28 mouse cellular contexts compared by ENCODE assay signal in the genomic region with DNA sequence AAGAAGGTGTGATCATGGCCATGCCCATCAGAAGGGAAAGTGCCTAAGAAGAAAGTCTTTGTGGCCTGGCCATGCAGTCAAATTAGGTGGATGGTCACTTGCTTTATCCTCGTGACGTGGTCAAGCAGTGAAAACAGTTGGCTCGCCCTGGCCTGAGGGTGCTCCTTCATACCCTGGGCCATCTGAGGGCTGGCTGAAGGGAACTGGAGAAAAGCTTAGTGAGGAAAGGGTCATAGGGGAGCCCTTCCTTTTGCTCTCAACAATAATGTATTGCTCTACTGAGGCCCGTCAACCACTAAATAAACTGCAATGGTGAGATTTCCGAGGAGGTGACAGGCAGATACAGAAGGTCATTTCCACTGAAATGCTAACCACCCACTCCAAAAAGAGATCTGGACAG. TPM values are rescaled to one million over a fixed set of nuclear protein-coding genes. Genes with fewer than 3 reads are reported as not detected.
DNase-seq lines count a peak whose midpoint lies in the region; ATAC-seq and TF ChIP-seq lines count a peak whose summit lies in the region.
"Had no signal": no experiment of that assay in that cellular context is flagged by ENCODE, and none has a peak within 500 bp of the region (broad histone marks: within the 10 kb centered on the region; RNA-seq: fewer than 3 reads in every experiment).

No protein-coding gene starts in this region.

- no peak overlapping the region for H3K4me2 ChIP-seq in kidney, embryonic 14.5 days (replicated peaks; ENCODE audit: low read depth, low read length)
- H3K4me2 ChIP-seq in midbrain, postnatal 0 days (ENCODE audit: low read depth, low read length, poor library complexity, severe bottlenecking): no peak overlapping the region
- no peak overlapping the region for H3K4me2 ChIP-seq in midbrain, embryonic 12.5 days (replicated peaks)
- no peak overlapping the region for H3K4me2 ChIP-seq in midbrain, embryonic 15.5 days
- H3K4me2 ChIP-seq: embryonic facial prominence, embryonic 12.5 days; forebrain, embryonic 13.5 days; forebrain, embryonic 15.5 days had no signal

- H3K9me3 ChIP-seq in kidney, embryonic 14.5 days (ENCODE audit: control insufficient read depth, low read length): no peaks in the 10 kb centered on the region
- no peaks in the 10 kb centered on the region for H3K9me3 ChIP-seq in midbrain, embryonic 10.5 days (replicated peaks)
- no peaks in the 10 kb centered on the region for H3K9me3 ChIP-seq in midbrain, postnatal 0 days (ENCODE audit: low read length)
- H3K9me3 ChIP-seq in midbrain, embryonic 12.5 days: no peaks in the 10 kb centered on the region
- H3K9me3 ChIP-seq in midbrain, embryonic 15.5 days: no peaks in the 10 kb centered on the region
- H3K9me3 ChIP-seq: embryonic facial prominence, embryonic 10.5 days; embryonic facial prominence, embryonic 12.5 days; forebrain, embryonic 13.5 days; forebrain, embryonic 15.5 days had no signal

- H3K27me3 ChIP-seq in kidney, embryonic 14.5 days (ENCODE audit: control insufficient read depth, insufficient read depth, low read length): no peaks in the 10 kb centered on the region
- H3K27me3 ChIP-seq in midbrain, embryonic 10.5 days (ENCODE audit: low read depth, poor library complexity, severe bottlenecking): 0 out of 2 replicates have a peak, but pooled peaks cover 5% of the 10 kb centered on the region
- no peaks in the 10 kb centered on the region for H3K27me3 ChIP-seq in midbrain, postnatal 0 days (ENCODE audit: insufficient read depth, low read length)
- no peaks in the 10 kb centered on the region for H3K27me3 ChIP-seq in midbrain, embryonic 12.5 days
- H3K27me3 ChIP-seq in midbrain, embryonic 15.5 days (replicated peaks): no peaks in the 10 kb centered on the region
- H3K27me3 ChIP-seq: CH12.LX; embryonic facial prominence, embryonic 12.5 days; forebrain, embryonic 13.5 days; forebrain, embryonic 15.5 days; Patski had no signal

- H3K4me3 ChIP-seq in kidney, embryonic 14.5 days (ENCODE audit: low read length): no peak overlapping the region
- no peak overlapping the region for H3K4me3 ChIP-seq in midbrain, embryonic 10.5 days
- H3K4me3 ChIP-seq in midbrain, postnatal 0 days (ENCODE audit: low read depth, low read length): no peak overlapping the region
- no peak overlapping the region for H3K4me3 ChIP-seq in midbrain, embryonic 12.5 days
- no peak overlapping the region for H3K4me3 ChIP-seq in midbrain, embryonic 15.5 days
- H3K4me3 ChIP-seq: embryonic facial prominence, embryonic 10.5 days; embryonic facial prominence, embryonic 12.5 days; forebrain, embryonic 13.5 days; forebrain, embryonic 15.5 days had no signal

- no peaks in the 10 kb centered on the region for H3K36me3 ChIP-seq in kidney, embryonic 14.5 days (ENCODE audit: control insufficient read depth, insufficient read depth, low read length)
- no peaks in the 10 kb centered on the region for H3K36me3 ChIP-seq in midbrain, embryonic 10.5 days
- H3K36me3 ChIP-seq in midbrain, postnatal 0 days (ENCODE audit: insufficient read depth, low read length): no peaks in the 10 kb centered on the region
- no peaks in the 10 kb centered on the region for H3K36me3 ChIP-seq in midbrain, embryonic 12.5 days
- no peaks in the 10 kb centered on the region for H3K36me3 ChIP-seq in midbrain, embryonic 15.5 days (replicated peaks)
- H3K36me3 ChIP-seq: embryonic facial prominence, embryonic 10.5 days; embryonic facial prominence, embryonic 12.5 days; forebrain, embryonic 15.5 days; G1E had no signal

- 26% methylated on average over 5 of the region's 5 CpGs for WGBS in kidney, embryonic 14.5 days
- WGBS in midbrain, embryonic 10.5 days: 84% methylated on average over 5 of the region's 5 CpGs
- WGBS in midbrain, postnatal 0 days: 83% methylated on average over 5 of the region's 5 CpGs
- WGBS in midbrain, embryonic 12.5 days: 77% methylated on average over 5 of the region's 5 CpGs
- 74% methylated on average over 5 of the region's 5 CpGs for WGBS in midbrain, embryonic 15.5 days

- H3K27ac ChIP-seq in kidney, embryonic 14.5 days (ENCODE audit: low read depth, low read length): no peak overlapping the region
- peak overlapping the region; percentile 68 for H3K27ac ChIP-seq in midbrain, embryonic 10.5 days (replicated peaks)
- no peak overlapping the region for H3K27ac ChIP-seq in midbrain, postnatal 0 days (ENCODE audit: low read depth, low read length)
- H3K27ac ChIP-seq in midbrain, embryonic 12.5 days (replicated peaks): peak overlapping the region; percentile 35
- no peak overlapping the region for H3K27ac ChIP-seq in midbrain, embryonic 15.5 days
- H3K27ac ChIP-seq: embryonic facial prominence, embryonic 10.5 days; embryonic facial prominence, embryonic 12.5 days; forebrain, embryonic 13.5 days; forebrain, embryonic 15.5 days had no signal

- H3K9ac ChIP-seq in kidney, embryonic 14.5 days (ENCODE audit: low read depth, low read length): no peak overlapping the region
- no peak overlapping the region for H3K9ac ChIP-seq in midbrain, postnatal 0 days (replicated peaks; ENCODE audit: low read length, poor library complexity, severe bottlenecking)
- no peak overlapping the region for H3K9ac ChIP-seq in midbrain, embryonic 12.5 days (replicated peaks)
- H3K9ac ChIP-seq in midbrain, embryonic 15.5 days: no peak overlapping the region
- H3K9ac ChIP-seq: embryonic facial prominence, embryonic 12.5 days; forebrain, embryonic 13.5 days; forebrain, embryonic 15.5 days had no signal

- 0 out of 2 replicates have a peak, but pooled peaks cover 5% of the 10 kb centered on the region for H3K4me1 ChIP-seq in kidney, embryonic 14.5 days (ENCODE audit: control insufficient read depth, insufficient read depth, low read length)
- H3K4me1 ChIP-seq in midbrain, embryonic 10.5 days: peaks cover 28% of the 10 kb centered on the region
- no peaks in the 10 kb centered on the region for H3K4me1 ChIP-seq in midbrain, postnatal 0 days (ENCODE audit: insufficient read depth, low read length)
- H3K4me1 ChIP-seq in midbrain, embryonic 12.5 days: no peaks in the 10 kb centered on the region
- H3K4me1 ChIP-seq in midbrain, embryonic 15.5 days: no peaks in the 10 kb centered on the region
- H3K4me1 ChIP-seq: embryonic facial prominence, embryonic 12.5 days; forebrain, embryonic 13.5 days; forebrain, embryonic 15.5 days had no signal

- no peak for DNase-seq in kidney, adult 8-10 months
- no peak for DNase-seq in midbrain, embryonic 10.5 days (ENCODE audit: low spot score)
- no peak for DNase-seq in midbrain, postnatal 0 days (ENCODE audit: low spot score)
- DNase-seq: adrenal gland, adult 8-10 months; adrenal gland, postnatal 14 days; adrenal gland, postnatal 36 days; B cell, adult 2 months; cerebellum, adult 11-12 months; cerebellum, adult 2 months; cerebellum, adult 9-10 months; cerebellum, postnatal 10 days; cerebellum, postnatal 25 days had no signal

- TF ChIP-seq CTCF in midbrain, postnatal 0 days (IDR thresholded peaks at IDR 0.05): no peak

- ATAC-seq in kidney, embryonic 14.5 days (ENCODE audit: low FRiP score, low TSS enrichment): 0 out of 2 replicates have a peak, but pooled peaks have one; percentile 54
- no peak for ATAC-seq in midbrain, postnatal 0 days (ENCODE audit: low FRiP score)
- ATAC-seq in midbrain, embryonic 12.5 days (ENCODE audit: low FRiP score, low read depth): no peak
- ATAC-seq in midbrain, embryonic 15.5 days (replicated peaks): no peak
- ATAC-seq: activated CD4-positive, CD25-positive, alpha-beta regulatory T cell, adult 4 months; CD4-positive, CD25-positive, alpha-beta regulatory T cell, adult 4 months; forebrain, embryonic 13.5 days; forebrain, embryonic 15.5 days; Patski had no signal

RNA-seq across cellular contexts. Expression of a gene that starts 15.3 kb away (rescaled TPM):
- 0.31 TPM in 1 of 2 replicates, not detected in the other for polyA plus RNA-seq in kidney, embryonic 14.5 days (2014; fragmentation: Nextera tagmentation; extraction: Ambion mirVana)
- not detected in 2 replicates for polyA plus RNA-seq in midbrain, embryonic 10.5 days (2016; fragmentation: Nextera tagmentation; extraction: Ambion mirVana)
- not detected in 2 replicates for total RNA-seq in midbrain, postnatal 0 days (2014; rRNA removed)
- not detected in 2 replicates for polyA plus RNA-seq in midbrain, postnatal 0 days (2015; fragmentation: Nextera tagmentation; extraction: Ambion mirVana)
- polyA plus RNA-seq in midbrain, embryonic 12.5 days (2016; fragmentation: Nextera tagmentation; extraction: Ambion mirVana): not detected in 2 replicates
- polyA plus RNA-seq in midbrain, embryonic 15.5 days (2015; fragmentation: Nextera tagmentation; extraction: Ambion mirVana): not detected in 2 replicates
- total RNA-seq: adrenal gland, adult 18-20 months; adrenal gland, adult 8-10 months; adrenal gland, postnatal 14 days; adrenal gland, postnatal 36 days; CH12.LX; G1E had no signal
- polyA plus RNA-seq: activated CD4-positive, CD25-positive, alpha-beta regulatory T cell, adult 4 months; CD4-positive, CD25-positive, alpha-beta regulatory T cell, adult 4 months; cerebellum, adult 2 months; cortical plate, adult 2 months; embryonic facial prominence, embryonic 10.5 days; embryonic facial prominence, embryonic 12.5 days; embryonic facial prominence, embryonic 14.5 days; forebrain, embryonic 11.5 days; forebrain, embryonic 13.5 days; forebrain, embryonic 15.5 days; G1E; Patski had no signal

RNA-seq across cellular contexts. Expression of a gene that starts 43.0 kb away (rescaled TPM):
- polyA plus RNA-seq in kidney, embryonic 14.5 days (2014; fragmentation: Nextera tagmentation; extraction: Ambion mirVana): 6.4 and 6.7 TPM in 2 replicates
- polyA plus RNA-seq in midbrain, embryonic 10.5 days (2016; fragmentation: Nextera tagmentation; extraction: Ambion mirVana): 1.7 and 3.8 TPM in 2 replicates
- total RNA-seq in midbrain, postnatal 0 days (2014; rRNA removed): 22.3 and 24.8 TPM in 2 replicates
- polyA plus RNA-seq in midbrain, postnatal 0 days (2015; fragmentation: Nextera tagmentation; extraction: Ambion mirVana): 36.3 and 40.4 TPM in 2 replicates
- 5.0 and 6.7 TPM in 2 replicates for polyA plus RNA-seq in midbrain, embryonic 12.5 days (2016; fragmentation: Nextera tagmentation; extraction: Ambion mirVana)
- polyA plus RNA-seq in midbrain, embryonic 15.5 days (2015; fragmentation: Nextera tagmentation; extraction: Ambion mirVana): 22.9 and 26.8 TPM in 2 replicates
- total RNA-seq: CH12.LX, G1E had no signal
- polyA plus RNA-seq: activated CD4-positive, CD25-positive, alpha-beta regulatory T cell, adult 4 months; CD4-positive, CD25-positive, alpha-beta regulatory T cell, adult 4 months; G1E had no signal

Comparison
In these comparisons a context has a peak if more than half of its experiments do, and no peak if none do; other contexts are left out.
1. H3K27ac ChIP-seq: peak in midbrain, embryonic 10.5 days (single experiment) and midbrain, embryonic 12.5 days (single experiment); none in kidney, embryonic 14.5 days (single experiment), midbrain, postnatal 0 days (single experiment) and midbrain, embryonic 15.5 days (single experiment).